Mouse (Mus musculus): ENCODE results near the gene Gm20388.

GRCm38 (mm10) chr8:120786753-120787152 lies 876.1 kb downstream of the Gm20388 start:
- TF ChIP-seq CTCF (IDR thresholded peaks at IDR 0.05; ENCODE audit: insufficient read depth, low read depth, low read length) (no peak), POLR2A (IDR thresholded peaks at IDR 0.05; ENCODE audit: insufficient read depth, low read depth, low read length) (no peak)

Measured in olfactory bulb, adult 2 months (tissue).